Mouse (Mus musculus): ENCODE measurements around the gene Ccdc65. TPM values are rescaled to one million over a fixed set of nuclear protein-coding genes. Genes with fewer than 3 reads are reported as not detected.
"Not testable (repeated sequence)": the region's sequence is repeated elsewhere in the genome, so short reads cannot be mapped to it uniquely, and the experiment has no call there.

The Ccdc65 gene
- polyA plus RNA-seq, 1 experiment from 2014 or later: not detected

DNA sequence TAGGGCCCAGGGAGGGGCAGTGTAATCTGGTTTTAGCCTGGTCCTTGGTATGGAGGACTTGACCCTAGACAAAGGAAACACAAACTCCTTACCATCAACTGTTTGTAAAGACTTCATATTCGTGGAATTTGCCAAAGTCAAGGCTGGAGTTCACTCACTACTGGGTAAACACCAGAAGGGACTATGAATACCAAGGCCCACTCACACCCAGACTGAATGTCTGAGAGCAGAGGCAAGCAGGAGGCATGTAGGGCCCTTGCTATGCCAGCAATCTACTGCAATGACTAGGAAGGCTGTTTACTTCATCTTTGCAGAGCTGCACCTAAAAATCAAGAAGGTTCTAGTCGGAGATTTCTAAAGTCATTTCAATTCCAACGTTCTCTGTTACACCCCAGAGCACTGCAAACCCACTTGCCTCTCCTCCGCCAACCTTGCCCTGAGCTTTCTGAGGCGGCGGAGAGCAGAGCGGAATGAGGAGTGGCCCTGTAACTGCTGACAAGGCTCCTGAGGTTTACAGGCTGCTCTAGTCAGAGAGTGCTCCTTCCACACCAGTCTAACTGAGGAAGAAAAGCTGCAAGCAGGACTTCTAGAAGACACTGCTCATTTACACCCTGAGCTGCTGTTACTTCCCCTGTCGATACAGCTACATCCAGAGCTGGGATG, 34.9 kb downstream of the Ccdc65 start:
- peaks cover 27% of the 10 kb centered on the region for H3K36me3 ChIP-seq (replicated peaks; ENCODE audit: insufficient read depth, low read length)
- H3K27me3 ChIP-seq (ENCODE audit: insufficient read depth, low read length): no peaks in the 10 kb centered on the region
- DNase-seq (no peak), ATAC-seq (no peak)
- H3K4me3 ChIP-seq (ENCODE audit: low read depth, low read length): no peak overlapping the region
- no peak overlapping the region for H3K4me2 ChIP-seq (ENCODE audit: low read depth, low read length)
- TF ChIP-seq CTCF (IDR thresholded peaks at IDR 0.05; ENCODE audit: low read depth): no peak
- TF ChIP-seq EP300 (IDR thresholded peaks at IDR 0.05; ENCODE audit: low read depth): no peak
- H3K9me3 ChIP-seq (ENCODE audit: low read length): no peaks in the 10 kb centered on the region
- H3K27ac ChIP-seq (ENCODE audit: low read depth): no peak overlapping the region
- 79% methylated on average over 8 of the region's 8 CpGs for WGBS (ENCODE audit: insufficient replicate concordance)
- no peak overlapping the region for H3K9ac ChIP-seq (replicated peaks)
- H3K4me1 ChIP-seq (ENCODE audit: insufficient read depth): peaks cover 7% of the 10 kb centered on the region; the same call in 1 of the 2 replicates

DNA sequence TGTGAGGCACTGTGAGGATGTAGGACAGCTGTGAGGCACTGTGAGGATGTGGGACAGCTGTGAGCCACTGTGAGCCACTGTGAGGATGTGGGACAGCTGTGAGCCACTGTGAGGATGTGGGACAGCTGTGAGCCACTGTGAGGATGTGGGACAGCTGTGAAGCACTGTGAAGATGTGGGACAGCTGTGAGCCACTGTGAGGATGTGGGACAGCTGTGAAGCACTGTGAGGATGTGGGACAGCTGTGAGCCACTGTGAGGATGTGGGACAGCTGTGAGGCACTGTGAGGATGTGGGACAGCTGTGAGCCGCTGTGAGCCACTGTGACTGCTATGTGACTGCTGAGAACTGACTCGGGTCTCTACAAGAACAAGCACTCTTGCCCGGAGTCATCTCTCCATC, 35.9 kb downstream of the Ccdc65 start:
- ATAC-seq; H3K4me3 ChIP-seq (ENCODE audit: low read depth, low read length); H3K9ac ChIP-seq (replicated peaks); H3K4me1 ChIP-seq (ENCODE audit: insufficient read depth); H3K27me3 ChIP-seq (ENCODE audit: insufficient read depth, low read length); DNase-seq; H3K4me2 ChIP-seq (ENCODE audit: low read depth, low read length); H3K9me3 ChIP-seq (ENCODE audit: low read length); H3K27ac ChIP-seq (ENCODE audit: low read depth): not testable (repeated sequence)
- 90% methylated on average over 3 of the region's 3 CpGs for WGBS (ENCODE audit: insufficient replicate concordance)
- H3K36me3 ChIP-seq (replicated peaks; ENCODE audit: insufficient read depth, low read length): peaks cover 27% of the 10 kb centered on the region

DNA sequence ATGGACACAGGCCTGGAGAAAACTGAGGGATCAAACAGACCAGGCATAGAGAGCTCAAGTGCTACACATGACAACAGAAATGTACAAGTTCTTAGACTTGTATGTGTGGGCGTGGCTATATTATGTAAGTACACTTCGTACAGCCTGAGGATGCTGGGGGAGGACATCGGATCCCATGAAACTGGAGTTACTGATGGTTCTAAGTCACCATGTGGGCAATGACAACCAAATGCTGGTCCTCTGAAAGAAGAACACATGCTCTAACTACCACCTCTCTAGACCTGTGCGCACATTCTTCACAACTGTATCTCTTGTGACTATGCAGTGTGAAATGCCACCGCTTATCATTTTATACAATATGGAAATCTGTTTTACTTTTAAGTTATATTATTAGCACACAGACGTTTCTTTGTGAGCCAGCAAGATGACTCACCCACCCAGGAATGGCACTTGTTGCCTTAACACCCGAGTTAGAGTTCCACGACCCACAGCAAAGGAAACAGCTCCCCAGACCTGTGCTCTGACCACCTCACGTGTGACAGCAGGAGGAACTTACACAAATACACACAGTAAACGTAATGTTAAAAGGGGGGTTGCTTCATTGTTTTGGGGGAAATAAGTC, 38.4 kb downstream of the Ccdc65 start:
- ATAC-seq: no peak
- Histone ChIP-seq H3K4me1 (ENCODE audit: insufficient read depth) (peaks cover 7% of the 10 kb centered on the region; the same call in 1 of the 2 replicates), H3K4me2 (ENCODE audit: low read depth, low read length) (no peak overlapping the region), H3K27me3 (ENCODE audit: insufficient read depth, low read length) (no peaks in the 10 kb centered on the region), H3K27ac (ENCODE audit: low read depth) (no peak overlapping the region), H3K36me3 (replicated peaks; ENCODE audit: insufficient read depth, low read length) (peaks cover 5% of the 10 kb centered on the region; the same call in 1 of the 2 replicates), H3K9me3 (ENCODE audit: low read length) (no peaks in the 10 kb centered on the region), H3K4me3 (ENCODE audit: low read depth, low read length) (no peak overlapping the region), H3K9ac (replicated peaks) (no peak overlapping the region)
- WGBS (ENCODE audit: insufficient replicate concordance): 67% methylated on average over 10 of the region's 10 CpGs
- TF ChIP-seq EP300 (IDR thresholded peaks at IDR 0.05; ENCODE audit: low read depth): no peak
- TF ChIP-seq CTCF (IDR thresholded peaks at IDR 0.05; ENCODE audit: low read depth): no peak
- DNase-seq: no peak

DNA sequence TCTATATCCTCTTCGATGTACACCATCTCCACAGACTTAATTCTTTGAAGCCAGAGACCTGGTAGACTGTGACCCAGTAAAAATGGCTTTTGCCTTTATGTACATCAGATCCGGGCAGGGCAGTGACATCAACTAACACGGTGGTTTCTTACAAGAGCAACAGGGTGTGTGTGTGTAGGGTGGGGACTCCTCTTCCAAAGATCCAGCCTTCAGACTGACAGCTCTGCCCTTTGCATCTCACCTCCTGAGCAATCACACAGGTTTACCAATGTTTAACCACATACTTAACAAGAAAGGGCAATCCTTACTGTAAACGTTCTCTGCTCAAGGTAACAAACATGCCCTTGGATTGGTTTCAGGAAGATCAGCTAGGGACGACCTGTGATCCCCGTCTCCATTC, 39.3 kb downstream of the Ccdc65 start:
- H3K4me3 ChIP-seq (ENCODE audit: low read depth, low read length): no peak overlapping the region
- H3K9ac ChIP-seq (replicated peaks): no peak overlapping the region
- 57% methylated on average over 6 of the region's 6 CpGs for WGBS (ENCODE audit: insufficient replicate concordance)
- no peak overlapping the region for H3K4me2 ChIP-seq (ENCODE audit: low read depth, low read length)
- no peak for ATAC-seq
- no peak overlapping the region for H3K27ac ChIP-seq (ENCODE audit: low read depth)
- TF ChIP-seq EP300 (IDR thresholded peaks at IDR 0.05; ENCODE audit: low read depth): no peak
- no peaks in the 10 kb centered on the region for H3K27me3 ChIP-seq (ENCODE audit: insufficient read depth, low read length)
- peaks cover 7% of the 10 kb centered on the region; the same call in 1 of the 2 replicates for H3K4me1 ChIP-seq (ENCODE audit: insufficient read depth)
- peaks cover 4% of the 10 kb centered on the region; the same call in 1 of the 2 replicates for H3K36me3 ChIP-seq (replicated peaks; ENCODE audit: insufficient read depth, low read length)
- no peak for DNase-seq
- no peaks in the 10 kb centered on the region for H3K9me3 ChIP-seq (ENCODE audit: low read length)

DNA sequence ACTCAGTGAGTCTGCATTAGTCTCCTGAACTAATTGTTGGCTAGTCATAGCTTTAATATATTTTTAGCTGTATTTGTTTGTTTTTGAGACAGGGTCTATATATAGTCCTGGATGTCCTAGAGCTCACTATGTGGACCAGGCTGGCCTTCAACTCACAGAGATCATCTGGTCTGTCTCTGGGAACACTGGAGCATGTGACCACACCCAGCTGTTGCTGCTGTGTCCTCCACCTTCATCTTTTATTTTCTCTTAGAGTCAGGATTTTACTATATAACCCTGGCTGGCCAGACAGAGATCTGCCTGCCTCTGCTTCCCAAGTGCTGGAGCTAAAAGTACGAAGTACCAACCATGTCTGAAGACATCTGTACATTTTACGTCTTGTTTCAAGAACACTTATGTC, 41.1 kb downstream of the Ccdc65 start:
- WGBS (ENCODE audit: insufficient replicate concordance): 97% methylated on average over 2 of the region's 2 CpGs
- ATAC-seq: no peak
- TF ChIP-seq EP300 (IDR thresholded peaks at IDR 0.05; ENCODE audit: low read depth) (no peak), CTCF (IDR thresholded peaks at IDR 0.05; ENCODE audit: low read depth) (no peak)

DNA sequence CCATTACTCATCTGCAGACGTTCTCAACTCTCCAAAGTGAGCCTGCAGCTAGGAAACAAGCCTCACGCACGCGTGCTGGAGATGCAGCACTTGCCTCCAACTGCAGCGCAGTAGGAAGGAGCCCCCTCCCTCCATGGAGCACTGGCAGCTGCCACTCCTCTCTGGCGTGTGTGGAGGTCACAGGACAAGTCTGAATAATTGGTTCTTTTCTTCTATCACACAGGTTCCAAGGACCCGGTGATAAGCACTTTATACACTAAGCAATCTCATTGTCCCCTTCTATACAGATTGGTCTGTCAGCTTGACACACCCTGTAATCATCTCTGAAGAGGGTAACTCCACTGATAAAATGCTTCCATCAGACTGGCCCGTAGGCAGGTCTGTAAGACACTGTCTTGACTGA, 45.0 kb downstream of the Ccdc65 start:
- H3K27me3 ChIP-seq (ENCODE audit: insufficient read depth, low read length): no peaks in the 10 kb centered on the region
- TF ChIP-seq EP300 (IDR thresholded peaks at IDR 0.05; ENCODE audit: low read depth) (no peak), CTCF (IDR thresholded peaks at IDR 0.05; ENCODE audit: low read depth) (no peak)
- DNase-seq (no peak), ATAC-seq (no peak)
- no peak overlapping the region for H3K9ac ChIP-seq (replicated peaks)
- 0 out of 2 replicates have a peak, but pooled peaks cover 2% of the 10 kb centered on the region for H3K36me3 ChIP-seq (replicated peaks; ENCODE audit: insufficient read depth, low read length)
- H3K4me2 ChIP-seq (ENCODE audit: low read depth, low read length): no peak overlapping the region
- H3K9me3 ChIP-seq (ENCODE audit: low read length): no peaks in the 10 kb centered on the region
- no peak overlapping the region for H3K4me3 ChIP-seq (ENCODE audit: low read depth, low read length)
- WGBS (ENCODE audit: insufficient replicate concordance): 62% methylated on average over 8 of the region's 8 CpGs
- no peak overlapping the region for H3K27ac ChIP-seq (ENCODE audit: low read depth)
- H3K4me1 ChIP-seq (ENCODE audit: insufficient read depth): 0 out of 2 replicates have a peak, but pooled peaks cover 4% of the 10 kb centered on the region

More for the DNA sequence above, 41.1 kb downstream of the Ccdc65 start:
- H3K27me3 ChIP-seq (ENCODE audit: insufficient read depth, low read length): no peaks in the 10 kb centered on the region
- peaks cover 7% of the 10 kb centered on the region; the same call in 1 of the 2 replicates for H3K4me1 ChIP-seq (ENCODE audit: insufficient read depth)
- no peak overlapping the region for H3K27ac ChIP-seq (ENCODE audit: low read depth)
- no peaks in the 10 kb centered on the region for H3K9me3 ChIP-seq (ENCODE audit: low read length)
- 0 out of 2 replicates have a peak, but pooled peaks cover 2% of the 10 kb centered on the region for H3K36me3 ChIP-seq (replicated peaks; ENCODE audit: insufficient read depth, low read length)
- DNase-seq: no peak
- H3K9ac ChIP-seq (replicated peaks): no peak overlapping the region
- H3K4me3 ChIP-seq (ENCODE audit: low read depth, low read length): no peak overlapping the region
- no peak overlapping the region for H3K4me2 ChIP-seq (ENCODE audit: low read depth, low read length)

All from liver, postnatal 0 days (tissue).